Mouse (Mus musculus): ENCODE results near the gene Sema3g.

DNA sequence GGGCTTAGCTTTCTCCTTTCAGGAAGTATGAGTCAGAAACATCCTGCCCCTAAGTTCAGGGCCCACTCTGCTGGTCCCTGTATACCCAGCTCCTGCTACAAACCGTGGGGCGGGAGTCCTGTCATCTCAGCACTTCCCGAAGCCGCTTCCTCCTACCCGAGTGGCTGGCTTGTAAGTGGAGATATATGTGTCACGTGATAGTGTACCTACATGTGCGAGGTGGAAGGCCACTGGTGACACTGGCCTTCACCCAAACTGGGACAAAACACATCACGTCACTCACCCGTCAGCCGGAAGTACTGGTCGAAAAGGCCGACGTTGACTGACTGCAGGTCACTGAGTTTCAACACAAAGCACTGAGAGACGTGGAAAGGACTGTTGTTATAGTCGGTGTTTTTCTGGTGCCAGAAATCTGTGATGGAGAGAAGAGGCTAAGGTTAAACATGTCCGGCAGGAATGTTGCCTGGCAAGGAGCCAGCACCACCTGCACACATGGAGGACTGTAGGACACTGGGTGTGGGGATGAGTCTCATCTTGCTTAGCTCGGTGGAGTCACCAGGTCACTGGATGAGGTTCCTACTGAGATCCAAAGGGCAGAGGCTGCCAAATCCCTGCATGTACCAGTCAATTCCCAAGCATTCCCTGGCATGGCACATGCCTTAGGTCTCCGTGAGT lies 44.7 kb upstream of the Sema3g start:
- no peak for TF ChIP-seq GATA1 (IDR thresholded peaks at IDR 0.05; ENCODE audit: low read length)
- TF ChIP-seq TAL1 (IDR thresholded peaks at IDR 0.05; ENCODE audit: low read length), result no peak

Data from erythroblast, embryonic 14.5 days (primary cell).